Mouse (Mus musculus): ENCODE results near the gene Olfr958. TPM values are rescaled to one million over a fixed set of nuclear protein-coding genes. Genes with fewer than 3 reads are reported as not detected.

Olfr958 gene
- not detected in 2 replicates for polyA plus RNA-seq (2015; fragmentation: Nextera tagmentation; extraction: Ambion mirVana)

DNA sequence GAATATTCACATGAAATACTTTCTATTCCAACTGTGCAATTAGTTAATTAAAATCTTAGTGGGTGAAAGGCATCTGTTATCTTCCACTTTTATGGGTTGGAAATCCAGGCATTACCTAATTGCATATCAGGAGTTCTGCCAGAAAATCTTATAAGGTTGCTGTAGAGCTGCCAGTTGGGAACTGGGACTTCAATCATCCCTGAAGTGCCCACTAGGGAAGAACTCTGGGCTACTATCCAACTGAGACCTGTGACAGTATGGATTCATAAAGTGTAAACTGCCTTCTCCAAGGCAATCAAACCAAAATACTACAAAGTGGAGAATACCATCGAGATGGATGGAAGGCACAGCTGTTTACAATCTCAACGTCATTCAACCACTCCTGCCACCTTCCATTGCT lies at the start of gene Olfr958:
TSS of gene Olfr958 (minus strand) at position 109 of the 400 bp plus-strand sequence.

DNA sequence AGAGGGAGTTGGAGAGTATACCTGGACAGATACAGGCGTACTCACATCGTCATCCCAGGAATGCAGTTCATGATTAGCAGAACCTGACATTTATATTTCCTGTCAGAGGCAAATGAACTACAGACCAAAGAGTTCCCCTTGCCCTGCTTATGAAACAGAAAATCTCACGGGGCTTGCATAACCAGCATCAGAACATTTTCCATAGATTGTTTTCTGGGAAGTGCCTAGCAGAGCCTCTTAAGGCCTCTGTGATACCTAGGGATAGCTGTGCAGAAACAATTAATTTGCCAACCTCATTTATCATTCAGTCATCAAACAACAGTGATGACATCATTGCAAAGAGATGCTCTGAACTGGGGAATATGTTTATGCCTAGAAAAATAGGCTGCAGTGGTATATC lies 21.6 kb upstream of the Olfr958 start, which contains the start of gene Olfr959:
TSS of gene Olfr959 (minus strand) at position 101 of the 400 bp plus-strand sequence.

DNA sequence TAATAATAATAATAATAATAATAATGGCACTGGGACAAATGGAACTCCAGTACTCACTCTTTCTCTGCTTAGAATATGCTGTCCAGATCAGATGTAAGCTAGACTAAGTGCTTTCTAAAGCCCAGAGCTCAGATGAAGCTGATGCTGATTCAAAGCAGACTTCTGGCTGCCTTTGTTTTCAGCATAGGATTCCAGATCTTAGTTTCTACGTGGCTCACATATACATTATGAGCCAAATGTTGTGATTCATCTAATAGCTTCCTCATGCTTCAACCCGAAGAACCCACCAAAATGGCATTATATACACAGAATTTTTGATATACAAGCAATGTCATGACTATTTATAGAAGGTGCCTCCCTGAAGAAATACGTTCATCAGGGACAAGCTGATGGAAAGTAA lies 38.3 kb downstream of the Olfr958 start, which contains the start of gene Olfr957:
TSS of gene Olfr957 (minus strand) at position 279 of the 400 bp plus-strand sequence.

Other genes with a start within 250 kb of the Olfr958 start
- not detected in 2 replicates for gene Olfr948, start 228.0 kb downstream of the Olfr958 start, polyA plus RNA-seq (2015; fragmentation: Nextera tagmentation; extraction: Ambion mirVana)
- not detected in 2 replicates for gene Olfr951, start 166.6 kb downstream of the Olfr958 start, polyA plus RNA-seq (2015; fragmentation: Nextera tagmentation; extraction: Ambion mirVana)
- gene Olfr952, start 126.9 kb downstream of the Olfr958 start, polyA plus RNA-seq (2015; fragmentation: Nextera tagmentation; extraction: Ambion mirVana) = not detected in 2 replicates
- not detected in 2 replicates for gene Olfr954, start 97.4 kb downstream of the Olfr958 start, polyA plus RNA-seq (2015; fragmentation: Nextera tagmentation; extraction: Ambion mirVana)
- not detected in 2 replicates for gene Olfr955, start 82.1 kb downstream of the Olfr958 start, polyA plus RNA-seq (2015; fragmentation: Nextera tagmentation; extraction: Ambion mirVana)
- not detected in 2 replicates for gene Olfr44, start 60.1 kb downstream of the Olfr958 start, polyA plus RNA-seq (2015; fragmentation: Nextera tagmentation; extraction: Ambion mirVana)
- gene Olfr957, start 38.2 kb downstream of the Olfr958 start, polyA plus RNA-seq (2015; fragmentation: Nextera tagmentation; extraction: Ambion mirVana) = not detected in 2 replicates
- not detected in 2 replicates for gene Olfr959, start 21.5 kb upstream of the Olfr958 start, polyA plus RNA-seq (2015; fragmentation: Nextera tagmentation; extraction: Ambion mirVana)
- gene AW551984, start 50.3 kb upstream of the Olfr958 start, polyA plus RNA-seq (2015; fragmentation: Nextera tagmentation; extraction: Ambion mirVana) = 2.8 and 4.7 TPM in 2 replicates
- not detected in 2 replicates for gene Olfr148, start 56.6 kb upstream of the Olfr958 start, polyA plus RNA-seq (2015; fragmentation: Nextera tagmentation; extraction: Ambion mirVana)
- gene Olfr960, start 67.3 kb upstream of the Olfr958 start, polyA plus RNA-seq (2015; fragmentation: Nextera tagmentation; extraction: Ambion mirVana) = not detected in 2 replicates
- not detected in 2 replicates for gene Olfr961, start 91.0 kb upstream of the Olfr958 start, polyA plus RNA-seq (2015; fragmentation: Nextera tagmentation; extraction: Ambion mirVana)
- gene Olfr963, start 113.2 kb upstream of the Olfr958 start, polyA plus RNA-seq (2015; fragmentation: Nextera tagmentation; extraction: Ambion mirVana) = not detected in 2 replicates
- not detected in 2 replicates for gene Olfr149, start 153.1 kb upstream of the Olfr958 start, polyA plus RNA-seq (2015; fragmentation: Nextera tagmentation; extraction: Ambion mirVana)
- gene Olfr965, start 157.3 kb upstream of the Olfr958 start, polyA plus RNA-seq (2015; fragmentation: Nextera tagmentation; extraction: Ambion mirVana) = not detected in 2 replicates
- gene Olfr150, start 176.9 kb upstream of the Olfr958 start, polyA plus RNA-seq (2015; fragmentation: Nextera tagmentation; extraction: Ambion mirVana) = not detected in 2 replicates
- gene Olfr967, start 192.2 kb upstream of the Olfr958 start, polyA plus RNA-seq (2015; fragmentation: Nextera tagmentation; extraction: Ambion mirVana) = not detected in 2 replicates
- gene Olfr968, start 229.2 kb upstream of the Olfr958 start, polyA plus RNA-seq (2015; fragmentation: Nextera tagmentation; extraction: Ambion mirVana) = not detected in 2 replicates
- not detected in 2 replicates for gene Olfr969, start 236.9 kb upstream of the Olfr958 start, polyA plus RNA-seq (2015; fragmentation: Nextera tagmentation; extraction: Ambion mirVana)

Measured in spleen, postnatal 0 days (tissue).